Comparison of ENCODE assay signal across 32 mouse cellular contexts in the genomic region with DNA sequence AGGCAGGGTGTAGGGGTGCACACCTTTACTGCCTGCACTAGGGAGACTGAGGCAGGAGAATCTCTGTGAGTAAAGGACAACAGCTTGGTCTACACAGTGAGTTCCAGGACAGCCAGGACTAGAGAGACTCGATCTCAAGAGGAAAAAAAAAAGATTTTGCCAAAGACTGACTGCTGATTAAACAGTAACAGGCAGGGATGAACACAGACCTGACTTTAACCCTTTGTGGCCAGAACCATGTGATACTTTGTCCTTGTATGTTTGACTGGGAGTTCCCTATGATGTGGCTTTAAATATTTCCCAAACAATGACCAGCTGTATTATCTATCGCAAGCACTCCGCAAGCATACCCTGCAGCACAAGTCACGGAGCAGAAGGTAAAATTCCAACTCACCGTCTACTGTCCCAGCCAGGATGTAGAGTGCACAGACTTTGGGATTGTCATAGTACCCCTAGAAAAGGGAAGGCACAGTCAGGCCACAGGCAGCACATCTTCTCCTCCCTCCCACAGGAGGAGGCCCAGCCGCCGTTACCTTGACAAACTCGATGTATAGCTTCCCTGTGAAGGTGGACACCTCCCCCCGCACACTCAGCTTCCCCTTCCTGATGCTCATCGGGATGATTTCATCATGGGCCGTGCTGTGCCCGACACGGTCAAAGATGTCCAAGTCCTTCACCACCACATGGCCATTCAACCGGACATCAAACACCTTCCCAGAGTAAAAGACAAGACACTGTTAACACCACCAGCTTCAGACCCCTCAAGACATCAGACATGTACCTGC. TPM values are rescaled to one million over a fixed set of nuclear protein-coding genes. Genes with fewer than 3 reads are reported as not detected.
A peak's percentile ranks its signal among the peaks of the same experiment; 100 is the strongest.
DNase-seq lines count a peak whose midpoint lies in the region; ATAC-seq and TF ChIP-seq lines count a peak whose summit lies in the region.
"Had no signal": no experiment of that assay in that cellular context is flagged by ENCODE, and none has a peak within 500 bp of the region (broad histone marks: within the 10 kb centered on the region; RNA-seq: fewer than 3 reads in every experiment).

No protein-coding gene starts in this region.

- no peak for ATAC-seq in intestine, postnatal 0 days
- ATAC-seq in intestine, embryonic 15.5 days = no peak
- no peak for ATAC-seq in kidney, embryonic 14.5 days (ENCODE audit: low FRiP score, low TSS enrichment)
- peak; percentile 37; the same call in 1 of the 2 replicates for ATAC-seq in granulocyte monocyte progenitor cell, adult 5-6 weeks (replicated peaks; ENCODE audit: poor library complexity, severe bottlenecking)
- ATAC-seq: forebrain, embryonic 13.5 days; lung, postnatal 0 days; midbrain, embryonic 15.5 days had no signal

- H3K9ac ChIP-seq in intestine, postnatal 0 days (ENCODE audit: low read depth, low read length) = no peak overlapping the region
- no peak overlapping the region for H3K9ac ChIP-seq in intestine, embryonic 15.5 days
- H3K9ac ChIP-seq in kidney, embryonic 14.5 days (ENCODE audit: low read depth, low read length) = no peak overlapping the region
- H3K9ac ChIP-seq: forebrain, embryonic 13.5 days; hindbrain, embryonic 14.5 days; midbrain, embryonic 15.5 days; neural tube, embryonic 15.5 days had no signal

- H3K36me3 ChIP-seq in intestine, postnatal 0 days (ENCODE audit: control insufficient read depth, insufficient read depth) = peaks cover 58% of the 10 kb centered on the region
- H3K36me3 ChIP-seq in intestine, embryonic 15.5 days = peaks cover 42% of the 10 kb centered on the region
- H3K36me3 ChIP-seq in kidney, embryonic 14.5 days (ENCODE audit: control insufficient read depth, insufficient read depth, low read length) = peaks cover 67% of the 10 kb centered on the region

- no peak for TF ChIP-seq CTCF in intestine, postnatal 0 days (IDR thresholded peaks at IDR 0.05; ENCODE audit: low read depth)

- H3K27ac ChIP-seq in intestine, postnatal 0 days (ENCODE audit: low read depth, low read length) = peak overlapping the region; percentile 60
- H3K27ac ChIP-seq in intestine, embryonic 15.5 days = no peak overlapping the region
- H3K27ac ChIP-seq in kidney, embryonic 14.5 days (ENCODE audit: low read depth, low read length) = no peak overlapping the region
- H3K27ac ChIP-seq: forebrain, embryonic 13.5 days; hindbrain, embryonic 14.5 days; midbrain, embryonic 10.5 days; midbrain, embryonic 15.5 days; neural tube, embryonic 15.5 days; stomach, postnatal 0 days had no signal

- H3K4me1 ChIP-seq in intestine, postnatal 0 days (replicated peaks; ENCODE audit: control insufficient read depth, insufficient read depth, low read length) = no peaks in the 10 kb centered on the region; the same call in 1 of the 2 replicates
- H3K4me1 ChIP-seq in intestine, embryonic 15.5 days (replicated peaks) = peaks cover 28% of the 10 kb centered on the region
- H3K4me1 ChIP-seq in kidney, embryonic 14.5 days (ENCODE audit: control insufficient read depth, insufficient read depth, low read length) = peaks cover 33% of the 10 kb centered on the region

- H3K9me3 ChIP-seq in intestine, postnatal 0 days (ENCODE audit: control insufficient read depth) = no peaks in the 10 kb centered on the region
- H3K9me3 ChIP-seq in intestine, embryonic 15.5 days = no peaks in the 10 kb centered on the region
- H3K9me3 ChIP-seq in kidney, embryonic 14.5 days (ENCODE audit: control insufficient read depth, low read length) = no peaks in the 10 kb centered on the region; the same call in 1 of the 2 replicates
- H3K9me3 ChIP-seq: forebrain, embryonic 13.5 days; midbrain, embryonic 10.5 days; midbrain, embryonic 15.5 days; neural tube, embryonic 15.5 days had no signal

- H3K4me2 ChIP-seq in intestine, postnatal 0 days (replicated peaks; ENCODE audit: low read depth) = no peak overlapping the region
- no peak overlapping the region for H3K4me2 ChIP-seq in intestine, embryonic 15.5 days (replicated peaks)
- no peak overlapping the region for H3K4me2 ChIP-seq in kidney, embryonic 14.5 days (replicated peaks; ENCODE audit: low read depth, low read length)
- H3K4me2 ChIP-seq: forebrain, embryonic 13.5 days; heart, embryonic 11.5 days; hindbrain, embryonic 14.5 days; midbrain, embryonic 15.5 days; neural tube, embryonic 15.5 days had no signal

- DNase-seq in kidney, postnatal 36 days = peak; percentile 32 to 64
- no peak for DNase-seq in cerebellum, postnatal 25 days
- DNase-seq in ovary, postnatal 36 days (ENCODE audit: low spot score) = no peak
- DNase-seq: cerebellum, adult 8-10 months; cerebellum, postnatal 36 days; gastrocnemius, postnatal 14 days; heart, adult 18-20 months; liver; lung, adult 18-20 months; lung, postnatal 4 days; right cerebral cortex, postnatal 4 days; thymus, adult 18-20 months; thymus, postnatal 25 days had no signal

- 87% methylated on average over 14 of the region's 14 CpGs for WGBS in intestine, postnatal 0 days
- 92% methylated on average over 14 of the region's 14 CpGs for WGBS in intestine, embryonic 15.5 days
- WGBS in kidney, embryonic 14.5 days = 94% methylated on average over 14 of the region's 14 CpGs

- no peaks in the 10 kb centered on the region for H3K27me3 ChIP-seq in intestine, postnatal 0 days (replicated peaks; ENCODE audit: control insufficient read depth, insufficient read depth, low read length)
- no peaks in the 10 kb centered on the region for H3K27me3 ChIP-seq in intestine, embryonic 15.5 days (replicated peaks)
- no peaks in the 10 kb centered on the region for H3K27me3 ChIP-seq in kidney, embryonic 14.5 days (ENCODE audit: control insufficient read depth, insufficient read depth, low read length)
- H3K27me3 ChIP-seq: forebrain, embryonic 13.5 days; midbrain, embryonic 15.5 days; neural tube, embryonic 15.5 days had no signal

- no peak overlapping the region for H3K4me3 ChIP-seq in intestine, postnatal 0 days (ENCODE audit: low read depth, low read length)
- H3K4me3 ChIP-seq in intestine, embryonic 15.5 days (replicated peaks) = no peak overlapping the region
- H3K4me3 ChIP-seq in kidney, embryonic 14.5 days (ENCODE audit: low read length) = no peak overlapping the region
- H3K4me3 ChIP-seq: forebrain, embryonic 13.5 days; midbrain, embryonic 10.5 days; midbrain, embryonic 15.5 days; neural tube, embryonic 15.5 days had no signal

RNA-seq across cellular contexts. Expression of a gene that starts 8.1 kb away (rescaled TPM):
- 56.7 and 59.7 TPM in 2 replicates for polyA plus RNA-seq in intestine, postnatal 0 days (2015; fragmentation: Nextera tagmentation; extraction: Ambion mirVana)
- polyA plus RNA-seq in intestine, embryonic 15.5 days (2015; fragmentation: Nextera tagmentation; extraction: Ambion mirVana) = 89.9 and 113 TPM in 2 replicates
- polyA plus RNA-seq in kidney, embryonic 14.5 days (2014; fragmentation: Nextera tagmentation; extraction: Ambion mirVana) = 57.8 and 75.5 TPM in 2 replicates
- total RNA-seq in granulocyte monocyte progenitor cell, adult 5-6 weeks (2014; fragmentation: Nextera tagmentation) = 247 and 279 TPM in 2 replicates
- 290 and 318 TPM in 2 replicates for total RNA-seq in granulocyte monocyte progenitor cell, adult 5-6 weeks (2017)

RNA-seq across cellular contexts. Expression of a gene that starts 15.1 kb away (rescaled TPM):
- polyA plus RNA-seq in intestine, postnatal 0 days (2015; fragmentation: Nextera tagmentation; extraction: Ambion mirVana) = 10.1 and 12.2 TPM in 2 replicates
- 25.7 and 26.6 TPM in 2 replicates for polyA plus RNA-seq in intestine, embryonic 15.5 days (2015; fragmentation: Nextera tagmentation; extraction: Ambion mirVana)
- 26.3 and 50.3 TPM in 2 replicates for polyA plus RNA-seq in kidney, embryonic 14.5 days (2014; fragmentation: Nextera tagmentation; extraction: Ambion mirVana)
- 12.5 and 16.4 TPM in 2 replicates for total RNA-seq in granulocyte monocyte progenitor cell, adult 5-6 weeks (2014; fragmentation: Nextera tagmentation)
- 8.1 and 10.3 TPM in 2 replicates for total RNA-seq in granulocyte monocyte progenitor cell, adult 5-6 weeks (2017)

RNA-seq across cellular contexts. Expression of a gene that starts 30.7 kb away (rescaled TPM):
- 100 and 113 TPM in 2 replicates for polyA plus RNA-seq in intestine, postnatal 0 days (2015; fragmentation: Nextera tagmentation; extraction: Ambion mirVana)
- 119 and 122 TPM in 2 replicates for polyA plus RNA-seq in intestine, embryonic 15.5 days (2015; fragmentation: Nextera tagmentation; extraction: Ambion mirVana)
- 54.2 and 68.5 TPM in 2 replicates for polyA plus RNA-seq in kidney, embryonic 14.5 days (2014; fragmentation: Nextera tagmentation; extraction: Ambion mirVana)
- total RNA-seq in granulocyte monocyte progenitor cell, adult 5-6 weeks (2014; fragmentation: Nextera tagmentation) = 32.0 and 59.2 TPM in 2 replicates
- 24.3 and 27.6 TPM in 2 replicates for total RNA-seq in granulocyte monocyte progenitor cell, adult 5-6 weeks (2017)

RNA-seq across cellular contexts. Expression of a gene that starts 44.3 kb away (rescaled TPM):
- polyA plus RNA-seq in intestine, postnatal 0 days (2015; fragmentation: Nextera tagmentation; extraction: Ambion mirVana) = 0.57 and 0.90 TPM in 2 replicates
- polyA plus RNA-seq in intestine, embryonic 15.5 days (2015; fragmentation: Nextera tagmentation; extraction: Ambion mirVana) = 1.5 and 2.3 TPM in 2 replicates
- polyA plus RNA-seq in kidney, embryonic 14.5 days (2014; fragmentation: Nextera tagmentation; extraction: Ambion mirVana) = 2.0 and 2.4 TPM in 2 replicates
- total RNA-seq in granulocyte monocyte progenitor cell, adult 5-6 weeks (2014; fragmentation: Nextera tagmentation) = not detected in 2 replicates
- total RNA-seq in granulocyte monocyte progenitor cell, adult 5-6 weeks (2017) = not detected in 2 replicates
- total RNA-seq: hematopoietic stem cell, adult 5-6 weeks had no signal

RNA-seq across cellular contexts. Expression of a gene that starts 51.8 kb away (rescaled TPM):
- 13.8 and 17.0 TPM in 2 replicates for polyA plus RNA-seq in intestine, postnatal 0 days (2015; fragmentation: Nextera tagmentation; extraction: Ambion mirVana)
- polyA plus RNA-seq in intestine, embryonic 15.5 days (2015; fragmentation: Nextera tagmentation; extraction: Ambion mirVana) = 24.9 and 30.2 TPM in 2 replicates
- 54.5 and 60.9 TPM in 2 replicates for polyA plus RNA-seq in kidney, embryonic 14.5 days (2014; fragmentation: Nextera tagmentation; extraction: Ambion mirVana)
- total RNA-seq in granulocyte monocyte progenitor cell, adult 5-6 weeks (2014; fragmentation: Nextera tagmentation) = not detected in 2 replicates
- 0.26 TPM in 1 of 2 replicates, not detected in the other for total RNA-seq in granulocyte monocyte progenitor cell, adult 5-6 weeks (2017)
- total RNA-seq: adrenal gland, postnatal 36 days; gastrocnemius, postnatal 14 days; heart, adult 18-20 months; hematopoietic stem cell, adult 5-6 weeks; layer of hippocampus, adult 18-20 months; layer of hippocampus, postnatal 10 days; left cerebral cortex, adult 18-20 months; left cerebral cortex, postnatal 14 days had no signal
- polyA plus RNA-seq: spleen, adult 2 months had no signal

Comparison
In these comparisons a context has a peak if more than half of its experiments do, and no peak if none do; other contexts are left out.
1. DNase-seq: peak in kidney, postnatal 36 days (2 of 2); none in cerebellum, postnatal 25 days (0 of 2) and ovary, postnatal 36 days (single experiment).